Mouse (Mus musculus): ENCODE results near the gene Slc22a30. TPM values are rescaled to one million over a fixed set of nuclear protein-coding genes. Genes with fewer than 3 reads are reported as not detected.
"Not testable (repeated sequence)": the region's sequence is repeated elsewhere in the genome, so short reads cannot be mapped to it uniquely, and the experiment has no call there.

The Slc22a30 gene
- polyA plus RNA-seq (2016; fragmentation: Nextera tagmentation; extraction: Ambion mirVana): not detected in 2 replicates

GRCm38 (mm10) chr19:8405011-8405410 lies at the start of gene Slc22a30:
TSS of gene Slc22a30 (minus strand) at chr19:8405111.
- H3K4me3 ChIP-seq; H3K36me3 ChIP-seq; H3K27me3 ChIP-seq; H3K9ac ChIP-seq; H3K27ac ChIP-seq; H3K4me1 ChIP-seq; ATAC-seq (ENCODE audit: low FRiP score); H3K9me3 ChIP-seq (replicated peaks); H3K4me2 ChIP-seq (replicated peaks): not testable (repeated sequence)
- WGBS: 98% methylated on average over 1 of the region's 2 CpGs

DNA sequence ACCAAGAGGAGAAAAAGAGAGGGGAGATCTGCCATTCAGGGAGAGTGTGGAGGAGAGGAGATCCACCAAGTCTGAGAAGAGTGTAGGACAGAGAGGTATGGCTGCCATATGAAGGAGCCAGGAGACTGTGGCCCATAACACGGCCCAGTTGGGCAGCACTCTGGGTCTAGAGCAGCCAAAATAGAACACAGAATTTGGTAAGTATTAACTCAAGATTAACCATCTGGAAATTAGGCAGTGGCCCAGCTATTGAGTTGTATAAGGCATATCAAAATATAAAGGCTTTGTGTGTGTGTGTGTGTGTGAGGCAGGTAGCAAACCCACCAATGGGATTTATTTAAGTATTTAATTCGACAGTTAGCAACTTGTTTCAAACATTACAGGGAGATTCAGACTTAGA lies 43.4 kb upstream of the Slc22a30 start:
- Histone ChIP-seq H3K27ac (no peak overlapping the region), H3K4me3 (no peak overlapping the region), H3K9me3 (replicated peaks) (no peaks in the 10 kb centered on the region), H3K4me1 (no peaks in the 10 kb centered on the region), H3K4me2 (replicated peaks) (no peak overlapping the region), H3K36me3 (no peaks in the 10 kb centered on the region), H3K9ac (no peak overlapping the region), H3K27me3 (no peaks in the 10 kb centered on the region)
- 74% methylated on average over 2 of the region's 2 CpGs for WGBS
- ATAC-seq (ENCODE audit: low FRiP score): no peak

- 78% methylated on average over 1 of the region's 1 CpGs for WGBS
- Histone ChIP-seq H3K9me3 (replicated peaks) (peaks cover 6% of the 10 kb centered on the region), H3K27ac (no peak overlapping the region), H3K9ac (no peak overlapping the region), H3K4me3 (no peak overlapping the region), H3K4me1 (no peaks in the 10 kb centered on the region), H3K36me3 (no peaks in the 10 kb centered on the region), H3K27me3 (no peaks in the 10 kb centered on the region), H3K4me2 (replicated peaks) (no peak overlapping the region)
- no peak for ATAC-seq (ENCODE audit: low FRiP score)
These were observed 42.6 kb upstream of the Slc22a30 start for GRCm38 (mm10) chr19:8447516-8447915.

DNA sequence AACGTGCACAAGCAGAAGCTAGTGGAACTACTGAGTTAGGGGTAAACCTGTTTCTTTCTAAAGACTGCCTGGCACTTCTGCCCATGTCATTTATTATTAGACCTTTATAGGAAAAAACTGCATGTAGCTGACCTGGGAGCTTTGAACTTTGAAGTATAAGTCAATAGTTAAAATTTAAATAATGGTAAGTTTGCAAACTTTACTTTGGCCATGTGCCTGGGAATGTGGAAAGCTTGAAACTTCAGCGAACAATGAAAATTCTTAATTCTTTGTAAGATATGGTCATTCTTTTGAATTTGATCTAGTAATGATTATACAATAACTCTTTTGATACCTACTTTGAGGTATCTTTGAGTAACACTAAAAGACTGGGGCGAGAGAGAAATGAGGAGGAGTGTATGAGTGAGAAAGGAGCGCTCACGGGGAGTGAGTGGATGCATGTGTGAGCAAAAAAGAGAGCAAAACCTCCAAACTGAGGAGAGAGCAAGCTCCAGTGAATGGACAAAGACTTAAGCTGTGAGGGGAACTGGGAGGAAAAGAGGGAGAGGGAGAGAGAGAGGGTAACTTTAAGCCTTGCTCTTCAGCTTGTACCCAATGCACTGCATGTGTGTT lies 26.2 kb upstream of the Slc22a30 start:
- ATAC-seq (ENCODE audit: low FRiP score): no peak
- Histone ChIP-seq H3K9ac (no peak overlapping the region), H3K4me3 (no peak overlapping the region), H3K27ac (no peak overlapping the region), H3K27me3 (no peaks in the 10 kb centered on the region), H3K4me1 (no peaks in the 10 kb centered on the region), H3K36me3 (no peaks in the 10 kb centered on the region), H3K9me3 (replicated peaks) (peaks cover 19% of the 10 kb centered on the region), H3K4me2 (replicated peaks) (no peak overlapping the region)
- WGBS: 82% methylated on average over 5 of the region's 5 CpGs

GRCm38 (mm10) chr19:8407290-8408021 lies 2.5 kb upstream of the Slc22a30 start:
- H3K4me2 ChIP-seq (replicated peaks); H3K27ac ChIP-seq; H3K36me3 ChIP-seq; H3K9me3 ChIP-seq (replicated peaks); H3K4me1 ChIP-seq; ATAC-seq (ENCODE audit: low FRiP score); H3K27me3 ChIP-seq; H3K4me3 ChIP-seq; H3K9ac ChIP-seq: not testable (repeated sequence)
- 64% methylated on average over 14 of the region's 14 CpGs for WGBS

Other genes starting within 250 kb of the Slc22a30 start
- gene Slc22a29, start 186.2 kb downstream of the Slc22a30 start, polyA plus RNA-seq (2016; fragmentation: Nextera tagmentation; extraction: Ambion mirVana): not detected in 2 replicates
- 0.89 and 0.93 TPM in 2 replicates for gene Slc22a8, start 186.1 kb upstream of the Slc22a30 start, polyA plus RNA-seq (2016; fragmentation: Nextera tagmentation; extraction: Ambion mirVana)
- gene Slc22a6, start 212.9 kb upstream of the Slc22a30 start, polyA plus RNA-seq (2016; fragmentation: Nextera tagmentation; extraction: Ambion mirVana): 3.3 and 3.7 TPM in 2 replicates

Measured in hindbrain, embryonic 12.5 days (tissue).